Mouse (Mus musculus): ENCODE results near the gene Reln.

Reln gene

GRCm38 (mm10) chr5:21986311-21986710 is 358.2 kb downstream of the Reln start:
- DNase-seq: peak in 1 of 2 experiments; percentile 46

DNA sequence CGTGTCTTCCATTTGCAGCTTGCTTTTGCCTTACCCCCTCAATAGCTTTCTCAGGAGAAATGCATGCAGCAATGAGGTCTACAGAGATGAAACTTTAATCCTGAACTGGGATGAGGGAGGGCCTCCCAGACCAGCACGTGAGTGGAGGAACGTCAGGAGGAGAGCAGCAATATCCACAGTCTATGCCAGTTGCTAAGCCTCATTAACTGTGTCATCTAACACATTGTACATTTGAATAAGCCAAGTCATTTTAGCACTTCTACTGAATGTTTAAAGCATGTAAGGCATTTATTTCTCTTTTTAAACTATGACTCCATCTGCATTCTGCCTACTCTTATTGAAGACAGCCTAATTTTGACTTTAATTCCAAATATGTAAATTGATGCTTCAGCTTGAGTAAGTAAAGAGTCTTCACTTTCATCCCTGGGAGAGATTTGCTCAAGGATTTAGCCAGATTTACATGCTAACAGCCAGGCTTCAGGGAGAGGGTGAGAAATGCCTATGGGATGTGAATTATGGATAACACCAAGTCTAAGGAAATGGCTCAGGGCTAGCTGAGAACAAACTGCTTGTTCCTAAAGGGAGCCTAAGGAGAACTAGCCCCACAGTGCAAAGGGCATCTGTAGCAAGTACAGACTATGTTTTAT is 361.4 kb downstream of the Reln start:
- no peak for DNase-seq

- no peak for DNase-seq
Measured at GRCm38 (mm10) chr5:21981216-21981615, 363.3 kb downstream of the Reln start.

DNA sequence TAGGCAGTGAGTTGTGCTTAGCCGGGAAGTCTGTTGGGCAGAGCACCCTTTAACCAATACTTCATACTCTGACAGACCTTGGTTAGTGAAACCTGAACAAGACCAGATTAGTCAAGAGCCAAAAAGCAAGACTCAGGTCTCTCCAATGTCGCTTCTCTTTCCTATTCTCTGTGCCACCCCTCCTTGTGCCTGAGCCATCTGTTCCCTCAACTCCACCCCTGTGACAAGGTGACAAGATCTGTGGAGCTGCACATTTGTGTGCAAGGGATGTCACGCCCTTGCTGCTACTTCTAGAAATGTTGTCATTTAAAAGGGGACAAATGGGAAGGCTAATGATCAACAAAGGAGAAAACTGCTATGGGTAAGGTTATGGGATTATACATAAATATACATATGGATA is 364.0 kb downstream of the Reln start:
- no peak for DNase-seq

DNA sequence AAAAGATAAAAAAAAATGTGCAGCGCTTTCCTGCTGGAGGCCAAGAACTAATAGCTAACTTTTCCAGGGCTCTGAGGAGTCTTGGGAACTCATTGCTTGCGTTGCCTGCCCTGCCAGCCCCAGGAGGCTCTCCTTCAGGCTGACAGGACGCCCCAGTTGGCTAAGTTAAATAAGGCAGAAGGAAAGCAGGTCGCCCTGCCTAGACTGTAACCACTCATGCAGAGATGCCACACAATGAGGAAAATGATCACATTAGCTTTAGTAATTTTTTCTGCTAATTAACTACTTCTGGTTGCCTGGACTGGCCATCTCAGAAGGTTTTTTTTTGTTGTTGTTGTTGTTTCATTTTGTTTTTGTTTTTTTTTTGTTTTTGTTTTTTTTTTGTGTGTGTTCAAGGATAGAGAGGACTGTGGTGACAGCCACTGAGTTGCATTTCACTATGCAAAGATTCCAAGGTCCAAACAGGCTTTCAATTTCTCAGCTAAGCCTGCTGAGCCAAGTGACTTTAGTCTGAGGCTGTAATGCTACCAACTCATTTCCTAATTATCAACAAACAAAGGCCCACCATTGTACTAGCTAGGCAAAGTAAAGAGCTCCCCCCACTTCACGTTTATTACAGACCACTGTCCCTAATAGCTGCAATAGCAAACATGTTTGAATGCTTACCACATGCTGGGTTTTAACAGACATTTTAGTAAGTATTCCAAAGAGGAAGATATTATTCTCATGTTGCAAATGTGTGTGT is 371.1 kb downstream of the Reln start:
- DNase-seq: no peak

DNA sequence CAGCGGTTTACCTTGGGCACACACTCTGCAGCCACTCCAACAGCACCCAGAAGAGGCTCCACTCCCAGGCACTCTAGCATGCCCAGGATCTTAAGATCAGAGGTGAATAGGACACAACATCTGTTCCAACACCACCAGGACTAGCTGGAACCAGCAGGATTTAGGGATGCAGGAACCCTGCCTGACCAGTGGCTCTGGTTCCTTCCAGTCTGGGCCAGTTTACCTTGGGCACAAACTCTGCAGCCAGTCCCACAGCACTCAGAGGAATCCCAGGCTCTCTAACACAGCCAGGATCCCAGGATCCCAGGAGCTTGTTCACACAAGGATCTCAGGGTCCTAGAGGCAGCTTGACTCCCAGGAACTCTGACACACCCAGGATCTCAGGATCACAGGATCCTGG is 382.7 kb downstream of the Reln start:
- DNase-seq: no peak

GRCm38 (mm10) chr5:21960151-21960550 is 384.4 kb downstream of the Reln start:
- no peak for DNase-seq

DNA sequence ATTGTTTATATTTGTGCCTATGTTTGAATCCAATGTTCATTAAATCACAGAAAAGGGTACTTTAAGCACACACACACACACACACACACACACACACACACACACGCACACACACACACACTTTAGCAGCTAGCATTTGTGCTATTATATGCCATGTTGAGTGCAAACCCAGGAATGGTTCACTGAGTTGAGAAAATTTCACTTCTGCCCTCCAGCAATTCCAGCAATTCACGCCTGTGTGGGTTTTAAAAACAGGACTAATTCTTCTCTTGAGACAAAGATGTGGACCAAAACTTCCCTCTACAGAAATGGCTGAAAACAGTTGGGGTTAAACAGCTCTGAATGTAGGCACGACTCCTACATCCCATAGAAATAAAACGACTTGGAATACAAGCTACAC is 386.9 kb downstream of the Reln start:
- DNase-seq: no peak

- no peak for DNase-seq
Measured at GRCm38 (mm10) chr5:21957061-21957460, 387.4 kb downstream of the Reln start.

DNA sequence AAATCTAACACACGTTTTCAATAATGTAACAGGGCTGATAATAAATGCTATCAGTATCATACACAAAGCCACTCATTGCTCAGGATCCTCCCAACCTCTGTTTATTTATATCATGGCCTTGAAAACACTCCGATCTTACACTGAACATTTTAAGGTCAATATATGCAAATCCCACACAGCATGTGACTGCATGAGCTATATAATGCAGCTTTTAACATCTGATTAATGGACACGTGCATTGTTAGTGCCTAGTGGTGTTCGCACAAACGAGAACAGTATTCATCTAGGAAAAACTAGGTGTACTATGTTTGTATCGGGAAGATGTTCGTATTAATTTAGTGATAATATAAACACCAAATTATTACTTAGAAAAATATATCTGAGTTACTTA is 395.0 kb downstream of the Reln start:
- DNase-seq: no peak

DNA sequence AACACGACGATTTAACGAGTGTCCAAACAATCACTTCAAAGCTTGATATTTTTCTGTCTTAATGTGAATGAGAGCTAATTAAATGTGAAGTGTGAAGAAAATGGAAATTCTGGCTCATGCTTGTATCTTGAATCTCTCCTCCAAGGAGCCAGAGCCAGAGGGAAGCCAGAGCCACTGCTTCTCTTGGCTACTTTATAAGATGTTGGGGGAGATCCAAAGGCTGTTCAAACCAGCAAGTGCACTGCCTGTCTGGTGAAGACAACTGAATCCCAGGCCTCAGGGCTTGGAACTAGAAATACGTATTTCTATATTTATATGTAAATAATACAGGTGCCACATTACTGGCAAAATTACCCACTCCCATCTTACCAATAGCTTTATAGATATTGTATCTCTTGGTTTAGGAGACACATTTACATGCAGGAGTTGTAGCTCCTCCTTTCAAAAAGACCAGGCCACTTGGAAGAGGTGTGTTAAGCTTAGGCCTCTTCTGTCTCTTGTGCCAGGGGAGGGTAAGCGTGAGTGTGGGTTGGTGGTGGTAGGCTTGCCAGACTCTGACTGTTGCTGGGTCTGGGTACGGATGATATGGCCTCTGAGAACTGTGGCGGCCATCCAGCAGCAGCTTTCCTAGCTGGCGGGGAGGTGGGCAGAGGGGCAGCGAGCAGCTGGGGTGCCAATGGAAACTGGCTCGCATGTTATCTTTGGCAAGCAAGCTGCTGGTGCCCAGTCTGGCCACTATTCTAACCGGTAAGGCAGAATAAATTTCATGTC is 395.6 kb downstream of the Reln start:
- DNase-seq: no peak

GRCm38 (mm10) chr5:21947610-21948381 is 396.7 kb downstream of the Reln start:
- DNase-seq: no peak

DNA sequence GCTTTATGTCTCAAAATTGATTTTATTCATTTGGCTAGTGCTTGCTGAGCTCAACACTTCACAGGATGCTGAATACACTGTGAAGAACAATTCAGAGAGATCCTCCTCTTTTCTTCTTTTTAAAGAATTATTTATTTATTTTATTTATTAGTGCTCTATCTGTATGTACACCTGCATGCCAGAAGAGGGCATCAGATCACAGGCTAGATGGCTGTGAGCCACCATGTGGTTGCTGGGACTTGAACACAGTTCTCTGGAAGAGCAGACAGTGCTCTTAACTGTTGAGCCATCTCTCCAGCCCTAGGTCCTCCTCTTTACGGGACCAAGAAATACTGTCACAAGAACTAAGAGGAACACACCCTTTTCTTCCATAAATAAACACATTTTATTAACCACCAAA is 399.9 kb downstream of the Reln start:
- DNase-seq: no peak

GRCm38 (mm10) chr5:21939405-21939804 is 405.1 kb downstream of the Reln start:
- DNase-seq: no peak

DNA sequence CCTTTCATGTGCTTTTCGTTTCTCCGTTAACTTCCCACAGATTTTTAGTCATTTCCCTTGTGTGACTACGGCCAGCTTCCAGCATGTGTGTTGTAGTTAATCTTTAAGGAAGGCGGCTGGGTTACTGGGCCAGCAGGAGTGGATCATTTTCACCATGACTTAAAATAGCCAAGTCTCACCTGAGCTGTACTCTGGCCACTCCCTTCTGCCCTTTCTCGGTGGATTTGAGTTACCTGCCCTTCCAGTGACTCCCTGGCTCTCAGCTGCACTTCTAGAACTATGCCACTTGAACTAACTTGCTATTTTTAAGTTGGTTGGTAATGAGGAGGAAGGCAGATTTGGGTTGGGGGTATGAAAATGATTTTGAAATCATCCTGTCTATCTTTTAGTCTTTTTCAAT is 406.4 kb downstream of the Reln start:
- DNase-seq: no peak

GRCm38 (mm10) chr5:21936627-21937026 is 407.9 kb downstream of the Reln start:
- DNase-seq: no peak

DNA sequence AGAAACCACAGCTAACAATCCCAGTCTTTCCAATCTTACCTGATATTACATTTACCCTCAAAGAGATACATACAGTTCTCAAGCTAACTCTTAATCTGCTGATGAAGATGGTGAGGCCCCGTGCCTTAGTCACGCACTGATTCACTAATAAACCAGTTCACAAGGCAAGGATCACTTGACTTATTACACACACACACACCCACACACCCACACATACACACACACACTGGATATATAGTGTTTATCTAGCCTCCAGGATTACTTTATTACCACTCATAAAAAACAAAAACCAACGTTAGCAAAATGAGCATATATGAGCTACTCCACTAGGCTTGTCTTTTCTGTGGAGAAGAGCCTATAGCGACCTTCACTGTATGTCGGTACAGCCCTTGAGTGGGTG is 408.4 kb downstream of the Reln start:
- no peak for DNase-seq

DNA sequence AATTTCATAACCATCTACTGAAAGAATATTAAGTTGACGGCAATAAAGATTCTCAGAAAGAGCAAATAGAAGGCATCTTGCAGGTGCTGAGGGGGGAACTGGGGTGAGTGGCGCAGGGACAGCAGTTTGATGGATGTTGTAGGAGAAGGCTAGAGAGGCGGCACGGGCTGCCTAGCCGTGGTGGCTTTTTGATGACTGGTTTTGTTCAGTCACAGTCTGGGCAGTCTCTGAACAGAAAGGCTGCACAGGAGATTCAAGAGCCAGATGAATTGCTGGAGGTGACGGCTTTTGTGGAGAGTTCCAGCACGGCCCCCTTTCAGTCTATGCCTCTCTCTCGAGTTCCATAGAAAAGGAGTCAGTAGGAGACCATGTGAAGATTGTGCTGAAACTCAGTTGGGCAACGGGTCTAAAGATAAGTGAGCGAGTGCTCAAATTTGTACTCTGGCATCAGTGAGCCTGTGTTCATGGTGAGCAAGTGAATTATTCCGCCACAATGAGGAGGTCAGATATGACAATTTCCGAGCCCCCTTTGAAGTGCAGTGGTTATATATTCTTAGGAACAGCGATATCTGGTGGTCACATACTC is 409.6 kb downstream of the Reln start:
- no peak for DNase-seq

DNA sequence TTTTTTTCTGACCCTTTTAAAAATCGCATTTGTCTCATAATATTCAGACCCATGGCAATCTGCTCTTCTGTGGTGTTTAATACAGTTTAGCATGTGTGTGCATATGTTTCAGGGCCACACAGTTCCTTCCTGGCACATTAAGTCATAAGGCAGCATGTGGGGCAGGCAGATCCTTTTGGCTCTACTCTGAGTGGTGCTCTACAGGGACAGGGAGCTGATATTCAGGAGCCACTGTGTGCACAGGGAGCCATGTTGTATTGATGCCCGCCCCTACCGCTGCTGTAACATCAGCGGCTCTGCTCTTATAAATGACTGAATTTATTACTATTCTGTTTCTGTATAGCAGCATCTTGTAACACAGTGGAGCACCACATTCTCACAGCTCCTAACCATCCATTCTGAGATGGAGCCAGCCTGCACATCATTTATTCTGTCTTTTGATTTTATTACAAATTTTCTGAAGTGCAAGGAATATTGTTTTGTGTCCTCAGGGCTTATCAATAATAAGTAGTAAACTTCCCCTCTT is 410.3 kb downstream of the Reln start:
- DNase-seq: no peak

GRCm38 (mm10) chr5:21933340-21934075 is 411.0 kb downstream of the Reln start:
- no peak for DNase-seq

- DNase-seq: no peak
Measured at GRCm38 (mm10) chr5:21931151-21931550, 413.4 kb downstream of the Reln start.

- no peak for DNase-seq
Measured at GRCm38 (mm10) chr5:21920310-21920709, 424.2 kb downstream of the Reln start.
